ENCODE assay signal across 27 mouse cellular contexts in the genomic region with DNA sequence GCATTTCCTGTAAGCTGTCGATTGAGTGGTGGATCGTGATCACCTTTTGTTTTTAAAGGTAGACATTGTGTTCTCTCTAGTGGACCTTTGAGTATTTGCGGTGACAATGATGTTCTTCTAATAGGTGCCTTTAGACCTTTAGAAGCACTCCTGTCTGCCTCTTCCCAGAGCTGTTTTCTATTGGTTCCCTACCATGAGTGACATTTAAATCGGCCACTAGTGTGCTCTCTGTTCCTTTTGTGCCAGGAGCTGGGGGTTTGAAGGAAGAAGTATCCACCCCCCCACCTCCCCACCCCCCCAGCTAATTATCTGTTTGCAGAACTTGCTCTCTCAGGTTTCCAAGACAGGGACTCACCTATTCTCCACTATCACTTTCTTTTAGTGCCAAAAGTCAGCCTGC. TPM values are rescaled to one million over a fixed set of nuclear protein-coding genes. Genes with fewer than 3 reads are reported as not detected.
DNase-seq lines count a peak whose midpoint lies in the region; TF ChIP-seq lines count a peak whose summit lies in the region.
"Had no signal": no experiment of that assay in that cellular context is flagged by ENCODE, and none has a peak within 500 bp of the region (broad histone marks: within the 10 kb centered on the region; RNA-seq: fewer than 3 reads in every experiment).

No protein-coding gene starts in this region.

- TF ChIP-seq CTCF in gastrocnemius, adult 2 months (IDR thresholded peaks at IDR 0.05): no peak
- no peak for TF ChIP-seq CTCF in left cerebral cortex, adult 2 months (IDR thresholded peaks at IDR 0.05)

- H3K4me3 ChIP-seq in gastrocnemius, adult 2 months: peak overlapping the region; percentile 19; the same call in 1 of the 2 replicates
- H3K4me3 ChIP-seq in brown adipose tissue, adult 24 weeks (ENCODE audit: insufficient read depth, low read depth, low read length): peak overlapping the region; percentile 44
- H3K4me3 ChIP-seq in left cerebral cortex, adult 2 months: no peak overlapping the region
- H3K4me3 ChIP-seq in limb, embryonic 10.5 days: no peak overlapping the region
- H3K4me3 ChIP-seq: embryonic facial prominence, embryonic 13.5 days; embryonic facial prominence, embryonic 15.5 days; erythroblast, embryonic 14.5 days; forebrain, embryonic 10.5 days; forebrain, embryonic 12.5 days had no signal

- no peak for DNase-seq in gastrocnemius, adult 2 months
- DNase-seq in gastrocnemius, adult 8-10 months (ENCODE audit: low spot score in 2 of 2): no peak
- DNase-seq in ES-CJ7 (ENCODE audit: low read depth, low spot score) (peak; percentile 60), R1 (ENCODE audit: low read depth, low spot score) (peak; percentile 88)
- DNase-seq in left cerebral cortex, adult 2 months (ENCODE audit: extremely low spot score in 1 of 2, low spot score in 2 of 2): no peak
- no peak for DNase-seq in limb, embryonic 10.5 days (ENCODE audit: low spot score)
- DNase-seq: adrenal gland, adult 8-10 months; adrenal gland, postnatal 14 days; adrenal gland, postnatal 36 days; B cell, adult 2 months; cerebellum, adult 11 months; cerebellum, adult 18-20 months; cerebellum, adult 8-10 months; cerebellum, adult 9-11 months; cerebellum, postnatal 14 days; cerebellum, postnatal 36 days; embryo, embryonic 11 days; forebrain, postnatal 0 days had no signal

- no peaks in the 10 kb centered on the region for H3K27me3 ChIP-seq in limb, embryonic 10.5 days (ENCODE audit: low read depth, poor library complexity, severe bottlenecking)
- H3K27me3 ChIP-seq: CH12.LX; embryonic facial prominence, embryonic 13.5 days; embryonic facial prominence, embryonic 15.5 days; Patski had no signal

- peaks cover 3% of the 10 kb centered on the region; the same call in 1 of the 2 replicates for H3K4me1 ChIP-seq in brown adipose tissue, adult 24 weeks (ENCODE audit: control insufficient read depth, insufficient read depth, insufficient read length, low read length)
- H3K4me1 ChIP-seq in limb, embryonic 10.5 days: peaks cover 15% of the 10 kb centered on the region
- H3K4me1 ChIP-seq: embryonic facial prominence, embryonic 15.5 days had no signal

- intact Hi-C loops in gastrocnemius, adult 2 months (cut with DNase I): no loop called here
- intact Hi-C loops in left cerebral cortex, adult 2 months (cut with DNase I): no loop called here

- WGBS in limb, embryonic 10.5 days: 95% methylated on average over 4 of the region's 4 CpGs

- H3K27ac ChIP-seq in gastrocnemius, adult 2 months: no peak overlapping the region
- H3K27ac ChIP-seq in brown adipose tissue, adult 24 weeks (replicated peaks; ENCODE audit: low read depth, low read length): no peak overlapping the region; the same call in 1 of the 2 replicates
- no peak overlapping the region for H3K27ac ChIP-seq in left cerebral cortex, adult 2 months
- H3K27ac ChIP-seq in limb, embryonic 10.5 days: no peak overlapping the region
- H3K27ac ChIP-seq: embryonic facial prominence, embryonic 13.5 days; embryonic facial prominence, embryonic 15.5 days; forebrain, embryonic 10.5 days; forebrain, embryonic 12.5 days had no signal

- no peaks in the 10 kb centered on the region for H3K36me3 ChIP-seq in limb, embryonic 10.5 days
- H3K36me3 ChIP-seq: embryonic facial prominence, embryonic 13.5 days; embryonic facial prominence, embryonic 15.5 days; forebrain, embryonic 10.5 days; forebrain, embryonic 12.5 days had no signal

- H3K9me3 ChIP-seq in limb, embryonic 10.5 days (replicated peaks): no peaks in the 10 kb centered on the region
- H3K9me3 ChIP-seq: embryonic facial prominence, embryonic 13.5 days; embryonic facial prominence, embryonic 15.5 days; forebrain, embryonic 10.5 days; forebrain, embryonic 12.5 days; G1E had no signal

RNA-seq across cellular contexts. Expression of a gene that starts 13.1 kb away (rescaled TPM):
- 1 to 10 TPM in 1 of 2 experiments, under 1 TPM in 1; 0.64 to 1.5 TPM for total RNA-seq in gastrocnemius, adult 2 months (2021)
- total RNA-seq in gastrocnemius, adult 8-10 months (2022): 1 to 10 TPM in 2 of 4 experiments, under 1 TPM in 2; 0.31 to 2.1 (median 1.0) TPM
- polyA plus RNA-seq in brown adipose tissue, adult 24 weeks (2012; ENCODE audit: insufficient read depth, insufficient read length, missing spikeins): 9.9 and 20.0 TPM in 2 replicates
- 10 to 100 TPM; 31.5 to 33.9 TPM for total RNA-seq in left cerebral cortex, adult 2 months (2021)
- polyA plus RNA-seq in limb, embryonic 10.5 days (2016; fragmentation: Nextera tagmentation; extraction: Ambion mirVana): 12.8 and 14.5 TPM in 2 replicates

Comparison
In these comparisons a context has a peak if more than half of its experiments do, and no peak if none do; other contexts are left out.
1. DNase-seq: peak in ES-CJ7 (single experiment) and R1 (single experiment); none in gastrocnemius, adult 2 months (single experiment), gastrocnemius, adult 8-10 months (0 of 2), left cerebral cortex, adult 2 months (0 of 2) and limb, embryonic 10.5 days (single experiment).
2. H3K4me3 ChIP-seq: peak in gastrocnemius, adult 2 months (single experiment) and brown adipose tissue, adult 24 weeks (single experiment); none in left cerebral cortex, adult 2 months (single experiment) and limb, embryonic 10.5 days (single experiment).
3. RNA of a gene that starts 13.1 kb away (total RNA-seq): 31.5 to 33.9 TPM in left cerebral cortex, adult 2 months; 0.64 to 1.5 TPM in gastrocnemius, adult 2 months and 0.31 to 2.1 TPM in gastrocnemius, adult 8-10 months; every median in the first group is over 10 times any median in the second.